Mouse (Mus musculus): ENCODE results near the gene Hes6. TPM values are rescaled to one million over a fixed set of nuclear protein-coding genes. Genes with fewer than 3 reads are reported as not detected.

Hes6 gene
- polyA plus RNA-seq, 1 experiment from 2014 or later = 316 TPM

GRCm38 (mm10) chr1:91446060-91446459 is 32.2 kb upstream of the Hes6 start:
- Histone ChIP-seq H3K9me3 (ENCODE audit: control insufficient read depth, low read length) (no peaks in the 10 kb centered on the region), H3K4me2 (ENCODE audit: low read depth) (no peak overlapping the region), H3K9ac (ENCODE audit: low read length) (no peak overlapping the region), H3K27me3 (ENCODE audit: control insufficient read depth, insufficient read depth, low read length) (no peaks in the 10 kb centered on the region), H3K4me1 (ENCODE audit: control insufficient read depth, insufficient read depth, low read length) (no peaks in the 10 kb centered on the region), H3K36me3 (ENCODE audit: control insufficient read depth, insufficient read depth, low read length) (no peaks in the 10 kb centered on the region), H3K27ac (ENCODE audit: low read depth, low read length) (no peak overlapping the region), H3K4me3 (ENCODE audit: low read depth, low read length) (no peak overlapping the region)
- WGBS = 88% methylated on average over 8 of the region's 8 CpGs
- DNase-seq (ENCODE audit: low spot score) = no peak
- ATAC-seq (ENCODE audit: insufficient read depth, low FRiP score, low TSS enrichment) = no peak

DNA sequence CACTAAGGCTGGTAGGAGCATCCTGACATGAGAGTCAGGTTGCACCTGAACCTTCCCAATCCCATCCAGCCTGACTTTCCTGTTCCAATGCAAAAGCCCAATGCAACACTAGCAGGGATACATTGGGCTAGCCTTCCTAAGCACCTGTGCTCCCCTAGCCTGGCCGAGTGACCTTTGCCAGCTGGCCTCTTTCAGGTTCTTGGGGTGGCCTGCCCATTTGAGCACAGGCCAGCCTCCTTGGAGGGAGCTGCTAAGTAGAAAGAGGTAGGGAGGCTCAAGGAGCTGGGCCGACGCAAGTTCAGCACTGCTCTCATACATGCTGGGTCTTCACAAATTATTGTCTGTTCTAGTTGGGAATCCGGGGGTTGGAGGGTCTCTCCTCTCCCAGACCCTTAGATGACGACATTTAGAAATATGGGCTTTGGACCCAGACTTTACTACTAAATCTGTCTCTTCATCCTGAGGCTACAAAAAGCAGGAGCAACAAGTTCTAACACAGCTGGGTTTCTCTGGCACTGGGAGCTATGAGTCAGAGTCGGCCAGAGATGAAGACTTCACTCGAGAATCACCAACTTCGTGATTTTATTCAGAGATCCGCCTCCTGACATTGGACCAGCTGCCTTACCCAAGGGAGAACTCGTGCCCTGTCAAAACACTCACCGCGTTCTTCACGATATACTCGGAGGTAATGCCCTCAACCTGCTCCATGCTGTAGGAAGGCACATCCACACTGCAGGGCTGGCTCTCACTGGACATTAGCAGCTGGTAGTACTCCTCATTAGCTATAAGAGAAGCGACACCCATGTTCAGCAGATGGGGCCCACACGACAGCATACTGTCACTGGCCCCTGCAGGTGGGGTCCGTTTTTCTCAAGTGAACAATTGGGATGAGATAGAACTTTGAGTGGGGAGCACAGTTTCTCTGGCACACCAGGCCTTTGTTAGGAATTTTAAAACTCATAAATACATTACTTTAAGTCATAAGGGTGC is 31.3 kb upstream of the Hes6 start:
- DNase-seq (ENCODE audit: low spot score) (no peak), ATAC-seq (ENCODE audit: insufficient read depth, low FRiP score, low TSS enrichment) (no peak)
- no peaks in the 10 kb centered on the region for H3K36me3 ChIP-seq (ENCODE audit: control insufficient read depth, insufficient read depth, low read length)
- 92% methylated on average over 17 of the region's 17 CpGs for WGBS
- no peak overlapping the region for H3K9ac ChIP-seq (ENCODE audit: low read length)
- H3K4me1 ChIP-seq (ENCODE audit: control insufficient read depth, insufficient read depth, low read length) = no peaks in the 10 kb centered on the region
- H3K4me3 ChIP-seq (ENCODE audit: low read depth, low read length) = no peak overlapping the region
- H3K4me2 ChIP-seq (ENCODE audit: low read depth) = no peak overlapping the region
- no peaks in the 10 kb centered on the region for H3K27me3 ChIP-seq (ENCODE audit: control insufficient read depth, insufficient read depth, low read length)
- H3K27ac ChIP-seq (ENCODE audit: low read depth, low read length) = no peak overlapping the region
- H3K9me3 ChIP-seq (ENCODE audit: control insufficient read depth, low read length) = no peaks in the 10 kb centered on the region

- Histone ChIP-seq H3K36me3 (ENCODE audit: control insufficient read depth, insufficient read depth, low read length) (no peaks in the 10 kb centered on the region), H3K9me3 (ENCODE audit: control insufficient read depth, low read length) (no peaks in the 10 kb centered on the region), H3K9ac (ENCODE audit: low read length) (no peak overlapping the region), H3K4me1 (ENCODE audit: control insufficient read depth, insufficient read depth, low read length) (no peaks in the 10 kb centered on the region), H3K27me3 (ENCODE audit: control insufficient read depth, insufficient read depth, low read length) (no peaks in the 10 kb centered on the region), H3K27ac (ENCODE audit: low read depth, low read length) (no peak overlapping the region), H3K4me3 (ENCODE audit: low read depth, low read length) (no peak overlapping the region), H3K4me2 (ENCODE audit: low read depth) (no peak overlapping the region)
- ATAC-seq (ENCODE audit: insufficient read depth, low FRiP score, low TSS enrichment) (no peak), DNase-seq (ENCODE audit: low spot score) (no peak)
- WGBS = 81% methylated on average over 6 of the region's 7 CpGs
These were observed 28.6 kb upstream of the Hes6 start for GRCm38 (mm10) chr1:91442350-91442990.

- Histone ChIP-seq H3K9me3 (ENCODE audit: control insufficient read depth, low read length) (no peaks in the 10 kb centered on the region), H3K36me3 (ENCODE audit: control insufficient read depth, insufficient read depth, low read length) (no peaks in the 10 kb centered on the region), H3K27me3 (ENCODE audit: control insufficient read depth, insufficient read depth, low read length) (no peaks in the 10 kb centered on the region), H3K27ac (ENCODE audit: low read depth, low read length) (no peak overlapping the region), H3K4me2 (ENCODE audit: low read depth) (no peak overlapping the region), H3K4me3 (ENCODE audit: low read depth, low read length) (no peak overlapping the region), H3K9ac (ENCODE audit: low read length) (no peak overlapping the region), H3K4me1 (ENCODE audit: control insufficient read depth, insufficient read depth, low read length) (no peaks in the 10 kb centered on the region)
- 88% methylated on average over 3 of the region's 3 CpGs for WGBS
- DNase-seq (ENCODE audit: low spot score) (no peak), ATAC-seq (ENCODE audit: insufficient read depth, low FRiP score, low TSS enrichment) (no peak)
These were observed 28.0 kb upstream of the Hes6 start for GRCm38 (mm10) chr1:91441855-91442254.

GRCm38 (mm10) chr1:91439776-91440175 is 25.9 kb upstream of the Hes6 start:
- no peaks in the 10 kb centered on the region for H3K4me1 ChIP-seq (ENCODE audit: control insufficient read depth, insufficient read depth, low read length)
- H3K9ac ChIP-seq (ENCODE audit: low read length) = no peak overlapping the region
- no peak overlapping the region for H3K4me2 ChIP-seq (ENCODE audit: low read depth)
- DNase-seq (ENCODE audit: low spot score) (no peak), ATAC-seq (ENCODE audit: insufficient read depth, low FRiP score, low TSS enrichment) (no peak)
- no peak overlapping the region for H3K4me3 ChIP-seq (ENCODE audit: low read depth, low read length)
- no peaks in the 10 kb centered on the region for H3K27me3 ChIP-seq (ENCODE audit: control insufficient read depth, insufficient read depth, low read length)
- H3K27ac ChIP-seq (ENCODE audit: low read depth, low read length) = no peak overlapping the region
- WGBS = 93% methylated on average over 8 of the region's 8 CpGs
- no peaks in the 10 kb centered on the region for H3K36me3 ChIP-seq (ENCODE audit: control insufficient read depth, insufficient read depth, low read length)
- no peaks in the 10 kb centered on the region for H3K9me3 ChIP-seq (ENCODE audit: control insufficient read depth, low read length)

GRCm38 (mm10) chr1:91437573-91437972 is 23.7 kb upstream of the Hes6 start:
- Histone ChIP-seq H3K4me3 (ENCODE audit: low read depth, low read length) (no peak overlapping the region), H3K36me3 (ENCODE audit: control insufficient read depth, insufficient read depth, low read length) (no peaks in the 10 kb centered on the region), H3K4me1 (ENCODE audit: control insufficient read depth, insufficient read depth, low read length) (no peaks in the 10 kb centered on the region), H3K27ac (ENCODE audit: low read depth, low read length) (no peak overlapping the region), H3K4me2 (ENCODE audit: low read depth) (no peak overlapping the region), H3K9ac (ENCODE audit: low read length) (no peak overlapping the region), H3K27me3 (ENCODE audit: control insufficient read depth, insufficient read depth, low read length) (no peaks in the 10 kb centered on the region), H3K9me3 (ENCODE audit: control insufficient read depth, low read length) (no peaks in the 10 kb centered on the region)
- 81% methylated on average over 7 of the region's 7 CpGs for WGBS
- ATAC-seq (ENCODE audit: insufficient read depth, low FRiP score, low TSS enrichment) (no peak), DNase-seq (ENCODE audit: low spot score) (no peak)

DNA sequence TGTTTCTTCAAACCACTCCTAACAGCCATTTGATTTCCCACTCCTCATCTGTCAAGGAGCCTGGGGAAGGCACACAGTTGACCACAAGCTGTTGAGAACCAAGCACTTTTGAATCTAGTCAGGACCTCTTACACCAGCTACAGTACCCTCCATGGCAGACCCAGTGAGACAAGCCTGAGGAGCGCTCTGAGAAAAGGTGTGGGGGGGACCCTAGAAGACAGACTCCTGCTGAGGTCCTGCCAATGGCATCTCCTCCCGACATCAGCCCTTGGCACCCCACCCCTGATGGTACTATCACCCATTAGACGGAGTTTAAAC is 23.2 kb upstream of the Hes6 start:
- H3K27me3 ChIP-seq (ENCODE audit: control insufficient read depth, insufficient read depth, low read length) = no peaks in the 10 kb centered on the region
- ATAC-seq (ENCODE audit: insufficient read depth, low FRiP score, low TSS enrichment) = no peak
- H3K9ac ChIP-seq (ENCODE audit: low read length) = no peak overlapping the region
- H3K36me3 ChIP-seq (ENCODE audit: control insufficient read depth, insufficient read depth, low read length) = no peaks in the 10 kb centered on the region
- H3K4me3 ChIP-seq (ENCODE audit: low read depth, low read length) = no peak overlapping the region
- WGBS = 88% methylated on average over 3 of the region's 3 CpGs
- H3K27ac ChIP-seq (ENCODE audit: low read depth, low read length) = no peak overlapping the region
- DNase-seq (ENCODE audit: low spot score) = no peak
- no peaks in the 10 kb centered on the region for H3K4me1 ChIP-seq (ENCODE audit: control insufficient read depth, insufficient read depth, low read length)
- no peak overlapping the region for H3K4me2 ChIP-seq (ENCODE audit: low read depth)
- no peaks in the 10 kb centered on the region for H3K9me3 ChIP-seq (ENCODE audit: control insufficient read depth, low read length)

DNA sequence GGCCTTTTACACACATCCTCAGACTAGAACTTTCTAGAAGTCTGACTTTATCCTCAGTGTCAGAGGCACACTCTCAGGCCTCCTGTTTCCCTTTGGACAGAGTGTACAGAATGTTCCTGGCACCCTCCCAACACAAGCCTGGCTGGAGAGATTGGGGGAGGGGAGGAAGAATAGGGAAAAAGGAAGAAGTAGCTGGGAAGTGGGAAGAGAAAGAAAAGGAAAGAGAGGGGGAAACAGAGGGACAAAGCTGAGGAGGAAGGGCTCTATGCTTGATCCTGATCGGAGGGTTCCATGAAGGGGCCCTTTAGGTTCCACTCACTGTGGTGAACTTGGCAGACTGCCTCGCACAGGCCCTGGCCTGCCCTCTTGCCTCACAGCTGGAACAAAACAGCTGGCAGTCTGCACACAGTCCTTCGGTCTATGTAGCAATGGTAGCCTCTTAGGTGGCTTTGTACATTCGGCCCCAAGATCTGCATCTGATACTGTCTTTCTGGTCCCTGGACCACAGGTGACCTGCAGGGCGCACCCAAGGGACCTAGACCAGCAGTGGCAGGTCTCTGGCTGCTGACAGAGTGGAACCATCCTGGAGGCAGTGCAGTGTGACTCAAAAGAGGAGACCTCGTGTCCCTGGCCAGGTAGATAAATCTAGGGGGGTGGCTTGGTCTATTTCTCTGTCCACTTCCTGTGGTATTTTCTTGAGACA is 22.7 kb upstream of the Hes6 start:
- Histone ChIP-seq H3K9me3 (ENCODE audit: control insufficient read depth, low read length) (no peaks in the 10 kb centered on the region), H3K27ac (ENCODE audit: low read depth, low read length) (no peak overlapping the region), H3K27me3 (ENCODE audit: control insufficient read depth, insufficient read depth, low read length) (no peaks in the 10 kb centered on the region), H3K4me2 (ENCODE audit: low read depth) (no peak overlapping the region), H3K36me3 (ENCODE audit: control insufficient read depth, insufficient read depth, low read length) (no peaks in the 10 kb centered on the region), H3K4me1 (ENCODE audit: control insufficient read depth, insufficient read depth, low read length) (no peaks in the 10 kb centered on the region), H3K4me3 (ENCODE audit: low read depth, low read length) (no peak overlapping the region), H3K9ac (ENCODE audit: low read length) (no peak overlapping the region)
- 87% methylated on average over 6 of the region's 6 CpGs for WGBS
- DNase-seq (ENCODE audit: low spot score) (no peak), ATAC-seq (ENCODE audit: insufficient read depth, low FRiP score, low TSS enrichment) (no peak)
